Mouse (Mus musculus) hindbrain, embryonic 11.5 days (tissue): ENCODE results near the gene Kirrel3. TPM values are rescaled to one million over a fixed set of nuclear protein-coding genes. Genes with fewer than 3 reads are reported as not detected.
A peak's percentile ranks its signal among the peaks of the same experiment; 100 is the strongest.

Experiments
- ATAC-seq: fragments of 200-750 bp; cut with Nextera tagmentation; 2 replicates; pipeline ENCODE4 v1.8.0; 2017; ENCODE audit warnings: mild to moderate bottlenecking, moderate TSS enrichment, moderate library complexity; ENCODE audit not compliant: low FRiP score
- DNase-seq: peaks from one replicate; pipeline ENCODE4 v3.0.0-alpha.2; 2015; ENCODE audit warnings: low spot score
- H3K27ac ChIP-seq: fragments of 300-500 bp; sonication (generic); 2 replicates; pipeline ENCODE4 v1.5.1; 2014; ENCODE audit warnings: mild to moderate bottlenecking, low read depth, low read length
- H3K27me3 ChIP-seq: fragments of 300-500 bp; sonication (generic); 2 replicates; pipeline ENCODE4 v1.6.1; 2014; ENCODE audit warnings: mild to moderate bottlenecking, low read length, moderate library complexity, mixed read lengths; ENCODE audit not compliant: control insufficient read depth, insufficient read depth
- H3K36me3 ChIP-seq: fragments of 300-500 bp; sonication (generic); 2 replicates; pipeline ENCODE4 v1.6.1; 2014; ENCODE audit warnings: mild to moderate bottlenecking, low read length, moderate library complexity, mixed read lengths; ENCODE audit not compliant: control insufficient read depth, insufficient read depth
- H3K4me1 ChIP-seq: fragments of 300-500 bp; sonication (generic); replicated peaks from 2 replicates; pipeline ENCODE4 v1.6.1; 2014; ENCODE audit warnings: low read length, mixed read lengths; ENCODE audit not compliant: control insufficient read depth, insufficient read depth
- H3K4me2 ChIP-seq: fragments of 300-500 bp; sonication (generic); replicated peaks from 2 replicates; pipeline ENCODE4 v1.6.1; 2014; ENCODE audit warnings: mild to moderate bottlenecking, low read depth, low read length
- H3K4me3 ChIP-seq: fragments of 300-500 bp; sonication (generic); 2 replicates; pipeline ENCODE4 v1.5.1; 2014; ENCODE audit warnings: low read depth, low read length
- H3K9ac ChIP-seq: fragments of 300-500 bp; sonication (generic); 2 replicates; pipeline ENCODE4 v1.6.1; 2014; ENCODE audit warnings: low read depth, low read length
- H3K9me3 ChIP-seq: fragments of 300-500 bp; sonication (generic); 2 replicates; pipeline ENCODE4 v1.6.1; 2016; ENCODE audit warnings: low read length; ENCODE audit not compliant: control insufficient read depth
- WGBS: fragments of 180-500 bp; shearing (Covaris S2); extraction: QIAGEN DNeasy Blood & Tissue Kit; methylation state at CpG from one replicate; pipeline ENCODE4 v1.1.7; 2014; 5-methylcytosine and 5-hydroxymethylcytosine counted together
- polyA plus RNA-seq: library from polyadenylated mRNA; unstranded; fragments of >200 nt; fragmentation: Nextera tagmentation; extraction: Ambion mirVana; gene quantifications from 2 replicates; pipeline ENCODE4 v1.2.1, GENCODE M21; 2014

Gene Kirrel3
- polyA plus RNA-seq, 1 experiment from 2014 or later, result 10.6 TPM

- Histone ChIP-seq H3K9ac (no peak overlapping the region), H3K4me3 (no peak overlapping the region), H3K4me2 (no peak overlapping the region), H3K9me3 (no peaks in the 10 kb centered on the region), H3K27ac (no peak overlapping the region), H3K36me3 (no peaks in the 10 kb centered on the region), H3K4me1 (no peaks in the 10 kb centered on the region), H3K27me3 (no peaks in the 10 kb centered on the region)
- 58% methylated on average over 6 of the region's 6 CpGs for WGBS
- no peak for ATAC-seq
- no peak for DNase-seq
These were observed 312.1 kb downstream of the Kirrel3 start for GRCm38 (mm10) chr9:34797688-34798339.

GRCm38 (mm10) chr9:34801662-34802061, 316.0 kb downstream of the Kirrel3 start:
- Histone ChIP-seq H3K4me1 (no peaks in the 10 kb centered on the region), H3K9me3 (no peaks in the 10 kb centered on the region), H3K4me2 (no peak overlapping the region), H3K36me3 (no peaks in the 10 kb centered on the region), H3K27me3 (no peaks in the 10 kb centered on the region), H3K9ac (no peak overlapping the region), H3K27ac (no peak overlapping the region), H3K4me3 (no peak overlapping the region)
- 85% methylated on average over 6 of the region's 6 CpGs for WGBS
- no peak for ATAC-seq
- DNase-seq, result no peak

- no peak for ATAC-seq
- Histone ChIP-seq H3K9me3 (no peaks in the 10 kb centered on the region), H3K27me3 (no peaks in the 10 kb centered on the region), H3K27ac (no peak overlapping the region), H3K9ac (no peak overlapping the region), H3K4me1 (no peaks in the 10 kb centered on the region), H3K4me2 (no peak overlapping the region), H3K36me3 (no peaks in the 10 kb centered on the region), H3K4me3 (no peak overlapping the region)
- no peak for DNase-seq
- 82% methylated on average over 3 of the region's 3 CpGs for WGBS
These were observed 321.2 kb downstream of the Kirrel3 start for GRCm38 (mm10) chr9:34806854-34807253.

GRCm38 (mm10) chr9:34809993-34810513, 324.4 kb downstream of the Kirrel3 start:
- H3K27me3 ChIP-seq, result no peaks in the 10 kb centered on the region
- no peak overlapping the region for H3K27ac ChIP-seq
- no peaks in the 10 kb centered on the region for H3K4me1 ChIP-seq
- no peak for ATAC-seq
- no peaks in the 10 kb centered on the region for H3K9me3 ChIP-seq
- WGBS, result 70% methylated on average over 5 of the region's 5 CpGs
- no peaks in the 10 kb centered on the region for H3K36me3 ChIP-seq
- no peak overlapping the region for H3K4me3 ChIP-seq
- DNase-seq, result no peak
- H3K4me2 ChIP-seq, result no peak overlapping the region
- H3K9ac ChIP-seq, result no peak overlapping the region

- H3K27ac ChIP-seq, result no peak overlapping the region
- ATAC-seq (no peak), DNase-seq (no peak)
- H3K4me2 ChIP-seq, result no peak overlapping the region
- no peaks in the 10 kb centered on the region for H3K27me3 ChIP-seq
- no peaks in the 10 kb centered on the region for H3K36me3 ChIP-seq
- WGBS, result 41% methylated on average over 10 of the region's 10 CpGs
- no peak overlapping the region for H3K9ac ChIP-seq
- H3K9me3 ChIP-seq, result no peaks in the 10 kb centered on the region
- no peak overlapping the region for H3K4me3 ChIP-seq
- H3K4me1 ChIP-seq, result no peaks in the 10 kb centered on the region
These were observed 332.8 kb downstream of the Kirrel3 start for GRCm38 (mm10) chr9:34818325-34818976.

- DNase-seq, result no peak
- no peak overlapping the region for H3K27ac ChIP-seq
- H3K4me1 ChIP-seq, result no peaks in the 10 kb centered on the region
- H3K9ac ChIP-seq, result no peak overlapping the region
- H3K4me3 ChIP-seq, result no peak overlapping the region
- ATAC-seq, result no peak
- H3K9me3 ChIP-seq, result no peaks in the 10 kb centered on the region
- no peaks in the 10 kb centered on the region for H3K36me3 ChIP-seq
- no peaks in the 10 kb centered on the region for H3K27me3 ChIP-seq
- H3K4me2 ChIP-seq, result no peak overlapping the region
- 84% methylated on average over 18 of the region's 18 CpGs for WGBS
These were observed 338.8 kb downstream of the Kirrel3 start for GRCm38 (mm10) chr9:34824358-34825088.

GRCm38 (mm10) chr9:34825089-34825400, 339.4 kb downstream of the Kirrel3 start:
- no peaks in the 10 kb centered on the region for H3K36me3 ChIP-seq
- no peak for ATAC-seq
- H3K9me3 ChIP-seq, result no peaks in the 10 kb centered on the region

GRCm38 (mm10) chr9:34825402-34826008, 339.8 kb downstream of the Kirrel3 start:
- Histone ChIP-seq H3K9me3 (no peaks in the 10 kb centered on the region), H3K4me1 (no peaks in the 10 kb centered on the region), H3K4me3 (no peak overlapping the region), H3K36me3 (no peaks in the 10 kb centered on the region), H3K27ac (no peak overlapping the region), H3K4me2 (no peak overlapping the region), H3K27me3 (no peaks in the 10 kb centered on the region), H3K9ac (no peak overlapping the region)
- peak; percentile 56 for ATAC-seq
- 62% methylated on average over 11 of the region's 11 CpGs for WGBS
- DNase-seq, result no peak

More at GRCm38 (mm10) chr9:34825089-34825400, 339.4 kb downstream of the Kirrel3 start:
- no peak overlapping the region for H3K4me2 ChIP-seq
- no peak for DNase-seq
- H3K27ac ChIP-seq, result no peak overlapping the region
- no peaks in the 10 kb centered on the region for H3K27me3 ChIP-seq
- H3K9ac ChIP-seq, result no peak overlapping the region
- WGBS, result 32% methylated on average over 2 of the region's 2 CpGs
- H3K4me1 ChIP-seq, result no peaks in the 10 kb centered on the region
- H3K4me3 ChIP-seq, result no peak overlapping the region
